Mouse (Mus musculus) ovary, adult 18-20 months (tissue): ENCODE results near the gene Gm4513.
"Not testable (repeated sequence)": the region's sequence is repeated elsewhere in the genome, so short reads cannot be mapped to it uniquely, and the experiment has no call there.

Experiments
- DNase-seq: peaks from one replicate; pipeline ENCODE4 v3.0.0; 2022; ENCODE audit warnings: low spot score, mixed read lengths

The Gm4513 gene

DNA sequence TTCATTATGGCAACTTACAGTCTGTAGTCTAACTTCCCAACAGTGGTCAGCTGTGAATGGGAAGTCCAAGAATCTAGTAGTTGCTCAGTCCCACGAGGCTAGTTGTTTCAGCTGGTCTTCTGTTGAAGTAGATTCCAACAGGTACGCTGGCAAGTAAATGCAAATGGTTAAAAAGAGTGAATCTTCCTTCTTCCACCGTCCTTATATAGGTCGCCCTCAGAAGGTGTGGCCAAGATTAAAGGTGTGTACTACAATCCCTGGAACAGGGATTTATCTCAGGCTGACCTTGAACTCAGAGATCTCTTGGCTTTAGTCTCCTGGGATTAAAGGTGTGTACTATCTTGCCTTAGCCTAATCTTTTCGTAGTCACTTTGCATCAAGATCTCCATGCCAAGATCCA, at the start of gene Gm4513:
Gm4513 (minus strand) TSS at position 101 of the 400 bp plus-strand sequence.
- not testable (repeated sequence) for DNase-seq

DNA sequence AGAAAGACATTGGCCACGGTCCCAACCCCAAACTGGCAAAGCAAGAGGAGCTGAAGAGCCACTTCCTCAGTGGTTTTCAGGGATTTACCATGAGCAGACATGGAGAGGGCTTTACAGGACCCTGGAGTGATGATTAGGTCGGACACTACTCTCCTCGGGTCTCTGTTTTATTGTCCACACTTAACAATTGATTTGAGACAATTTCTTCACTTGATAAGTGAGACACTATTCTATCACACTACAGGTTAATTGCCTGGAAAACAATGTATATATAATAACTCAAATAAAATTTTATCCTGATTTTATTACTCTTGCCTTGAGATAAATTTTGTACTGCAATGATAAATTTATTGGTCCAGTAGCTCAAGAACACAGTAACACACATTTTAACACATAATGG, 22.7 kb downstream of the Gm4513 start, which contains the start of gene Gm4141:
Gm4141 (minus strand) TSS at position 101 of the 400 bp plus-strand sequence.
- DNase-seq, result not testable (repeated sequence)

DNA sequence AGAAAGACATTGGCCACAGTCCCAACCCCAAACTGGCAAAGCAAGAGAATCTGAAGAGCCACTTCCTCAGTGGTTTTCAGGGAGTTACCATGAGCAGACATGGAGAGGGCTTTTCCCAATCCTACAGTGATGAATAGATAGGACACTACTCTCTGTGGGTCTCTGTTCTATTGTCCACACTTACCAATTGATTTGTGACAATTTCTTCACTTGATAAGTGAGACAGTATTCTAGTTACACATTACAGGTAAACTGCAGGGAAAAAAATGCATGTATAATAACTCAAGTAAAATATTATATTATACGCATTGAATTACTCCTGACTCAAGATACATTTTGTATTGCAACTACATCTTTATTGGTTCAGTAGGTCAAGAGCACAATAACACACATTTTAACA, 53.2 kb downstream of the Gm4513 start, which contains the start of gene Gm5726:
Gm5726 (minus strand) TSS at position 101 of the 400 bp plus-strand sequence.
- not testable (repeated sequence) for DNase-seq
